Mouse (Mus musculus) monocyte, adult 2 months (primary cell): ENCODE results near the gene Nr1h4.

Experiments used
- DNase-seq, 2 experiments: peaks; one replicate each; pipeline ENCODE4 v3.0.0; 2022; ENCODE audit warnings: low spot score in 2 of 2, low read depth in 1 of 2

Nr1h4 gene

DNA sequence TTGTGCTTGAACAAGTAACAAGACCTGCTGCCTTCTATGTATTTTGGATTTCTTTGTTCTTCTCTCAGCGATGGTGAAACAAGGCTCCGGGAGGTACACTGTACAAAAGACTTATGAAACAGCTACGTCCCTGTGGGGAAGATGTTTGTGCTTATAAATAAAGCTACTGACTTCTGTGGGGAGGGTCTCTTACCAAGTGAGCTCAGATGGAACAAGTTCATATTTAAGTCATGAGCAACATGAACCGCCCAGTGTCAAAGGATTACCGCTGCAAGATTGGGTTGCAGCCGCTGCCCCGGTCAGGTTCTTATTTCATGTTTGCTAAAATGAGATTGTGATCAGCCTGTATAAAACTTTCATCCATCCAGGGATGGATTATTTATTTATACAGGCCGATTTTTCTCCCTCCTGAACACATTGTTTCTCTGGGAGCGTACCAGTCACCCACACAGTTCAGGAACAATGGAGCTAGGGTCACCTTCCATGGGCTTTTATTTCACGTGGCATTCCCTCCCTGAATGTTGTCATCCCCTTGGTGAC, 51.2 kb downstream of the Nr1h4 start:
- DNase-seq = no peak

DNA sequence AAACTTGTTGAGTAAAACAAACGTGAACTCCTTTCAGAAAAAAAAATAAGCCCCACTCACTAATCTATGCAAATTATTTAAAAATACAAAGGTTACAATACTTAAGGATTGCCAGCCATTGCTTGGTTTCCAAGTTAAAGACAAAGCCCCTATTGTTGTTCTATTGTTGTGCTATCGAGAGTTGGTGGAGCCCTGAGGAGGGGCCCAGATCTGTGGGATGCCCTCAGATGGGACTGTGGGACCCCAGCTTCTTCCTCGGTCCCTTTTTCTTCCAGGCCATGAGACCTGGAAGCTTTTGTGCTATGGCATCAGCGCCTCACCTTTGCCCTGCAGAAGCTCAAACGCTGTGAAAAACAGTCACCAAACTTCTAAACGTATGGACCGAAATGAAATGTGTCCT, 51.7 kb downstream of the Nr1h4 start:
- DNase-seq = no peak

- no peak for DNase-seq
These were observed 54.6 kb downstream of the Nr1h4 start for GRCm38 (mm10) chr10:89478766-89479165.

DNA sequence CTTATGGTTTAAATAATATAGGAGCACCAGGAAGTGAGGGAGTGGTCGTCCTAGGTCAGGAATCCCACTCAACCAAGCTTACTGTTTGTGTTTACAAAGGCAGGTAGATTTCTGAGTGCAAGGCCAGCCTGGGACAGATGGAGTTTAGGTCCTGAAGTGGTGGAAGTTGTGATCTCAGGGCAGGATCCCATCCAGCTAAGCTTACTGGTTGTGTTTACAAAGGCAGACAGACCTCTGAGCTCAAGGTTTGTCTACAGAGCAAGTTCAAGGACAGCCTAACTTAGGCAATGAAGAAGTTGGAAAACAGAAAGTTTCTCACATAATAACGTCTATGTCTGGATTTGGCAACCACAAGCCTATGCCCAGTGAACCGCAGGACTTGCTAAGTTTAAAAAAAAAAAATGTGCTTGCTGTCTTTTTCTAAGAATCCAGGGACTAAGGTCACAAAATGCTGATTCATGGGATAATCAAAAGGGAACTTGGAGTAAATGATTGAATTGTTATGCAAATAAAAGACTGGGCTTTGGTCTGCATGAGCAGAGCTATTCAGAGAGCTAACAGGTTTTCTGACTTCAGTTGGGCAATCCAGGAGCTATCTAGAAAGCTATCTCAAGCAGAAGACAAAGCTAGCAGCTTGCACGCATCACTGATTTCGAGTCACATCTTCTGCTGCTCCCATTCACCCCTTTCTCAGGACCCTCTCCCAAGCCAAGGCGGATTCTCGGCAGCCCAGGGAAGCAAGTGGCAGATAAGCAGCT, 62.6 kb downstream of the Nr1h4 start:
- no peak for DNase-seq

GRCm38 (mm10) chr10:89464760-89465405, 68.5 kb downstream of the Nr1h4 start:
- no peak for DNase-seq

GRCm38 (mm10) chr10:89462890-89463289, 70.5 kb downstream of the Nr1h4 start:
- DNase-seq = no peak

DNA sequence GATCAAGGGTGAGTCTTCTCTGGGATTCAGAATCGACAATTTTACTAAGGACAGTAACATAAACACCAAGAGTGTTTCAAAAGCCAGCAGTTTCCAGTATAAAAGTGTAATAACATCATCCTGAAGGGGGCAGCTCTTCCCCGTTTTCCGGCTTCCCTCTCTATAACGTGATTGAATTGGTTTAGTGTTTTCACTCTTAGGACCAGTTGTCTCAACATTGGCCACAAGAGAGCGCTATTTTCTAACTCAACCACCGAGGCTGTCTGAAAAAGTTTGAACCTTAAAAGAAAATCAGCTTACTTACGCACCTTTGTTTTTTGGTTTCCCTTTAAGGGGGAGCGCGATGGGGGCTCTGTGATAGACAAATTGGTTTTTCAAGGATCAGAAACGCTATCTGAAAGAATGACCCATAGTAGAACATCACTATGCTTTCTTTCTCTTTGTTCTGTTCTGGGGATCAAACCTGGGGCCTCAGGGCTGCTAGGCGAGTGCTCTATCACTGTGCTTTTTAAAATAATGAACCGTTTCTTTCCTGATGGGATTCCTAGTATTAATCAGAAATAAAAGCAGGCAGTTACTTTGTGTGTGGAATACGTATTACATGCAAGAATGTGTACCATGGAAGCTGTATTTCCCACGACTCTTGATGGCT, 71.4 kb downstream of the Nr1h4 start:
- DNase-seq = peak; percentile 41 to 52

- no peak for DNase-seq
These were observed 72.4 kb downstream of the Nr1h4 start for GRCm38 (mm10) chr10:89460972-89461371.

- DNase-seq = no peak
These were observed 74.6 kb downstream of the Nr1h4 start for GRCm38 (mm10) chr10:89458770-89459169.

GRCm38 (mm10) chr10:89453794-89454193, 79.6 kb downstream of the Nr1h4 start:
- no peak for DNase-seq

DNA sequence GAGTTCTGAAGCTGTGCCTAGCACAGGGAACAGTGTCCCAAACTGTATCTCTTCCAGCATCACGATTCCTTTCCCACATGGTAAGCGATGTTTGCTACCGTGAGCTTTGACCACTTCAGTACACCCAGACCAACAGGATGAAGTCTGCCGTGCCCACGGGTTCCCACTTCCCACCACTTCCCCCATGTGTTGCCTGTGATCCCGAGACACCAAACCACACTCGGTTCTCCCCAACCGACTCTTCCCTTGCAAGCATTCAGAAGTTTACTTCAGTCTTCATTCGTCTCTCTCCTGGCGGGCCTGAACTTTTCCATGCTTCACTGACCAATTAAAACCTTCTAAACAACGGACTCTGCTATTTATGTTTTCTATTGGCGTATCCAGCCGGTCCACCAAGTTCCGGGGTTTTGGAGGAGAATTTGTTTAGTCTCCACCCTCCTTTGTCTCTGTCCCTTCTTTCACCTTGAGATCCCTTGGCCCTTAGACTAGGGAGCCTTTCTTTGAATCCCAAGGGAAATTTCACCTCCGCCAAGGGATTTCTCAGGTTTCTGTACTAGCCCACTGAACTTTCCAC, 80.2 kb downstream of the Nr1h4 start:
- DNase-seq = no peak

- DNase-seq = no peak
These were observed 83.0 kb downstream of the Nr1h4 start for GRCm38 (mm10) chr10:89450411-89450810.

- no peak for DNase-seq
These were observed 89.0 kb downstream of the Nr1h4 start for GRCm38 (mm10) chr10:89444381-89444780.

DNA sequence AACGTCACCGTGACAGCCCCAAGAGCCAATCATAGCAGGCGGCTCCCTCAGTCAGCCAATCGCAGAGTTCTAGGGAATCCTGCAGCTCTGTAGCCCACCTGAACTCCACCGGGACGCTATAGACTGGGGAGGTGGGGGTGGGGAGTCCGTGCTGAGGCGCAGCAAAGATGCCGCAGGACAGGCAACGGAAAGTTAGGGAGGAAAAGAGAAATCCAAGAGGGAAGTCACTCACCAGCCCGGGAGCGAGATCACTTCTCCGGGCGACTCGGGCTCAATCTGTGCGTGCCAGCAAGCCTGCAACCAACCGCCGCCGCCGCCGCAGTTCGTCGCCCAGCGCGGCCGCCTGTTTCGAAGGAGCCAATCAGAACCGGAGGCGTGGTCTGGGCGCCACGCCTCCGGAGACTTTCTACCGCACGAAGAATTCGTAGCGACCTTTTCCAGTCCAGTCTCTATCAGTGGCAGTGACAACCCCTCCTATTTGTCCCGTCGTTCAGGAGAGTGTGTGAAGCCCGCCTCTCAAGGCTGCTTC, 89.7 kb downstream of the Nr1h4 start, which contains the start of gene Gas2l3:
Gene Gas2l3, minus strand, starts transcription at position 345 of the 529 bp plus-strand sequence.
- DNase-seq = peak; percentile 63 to 72

DNA sequence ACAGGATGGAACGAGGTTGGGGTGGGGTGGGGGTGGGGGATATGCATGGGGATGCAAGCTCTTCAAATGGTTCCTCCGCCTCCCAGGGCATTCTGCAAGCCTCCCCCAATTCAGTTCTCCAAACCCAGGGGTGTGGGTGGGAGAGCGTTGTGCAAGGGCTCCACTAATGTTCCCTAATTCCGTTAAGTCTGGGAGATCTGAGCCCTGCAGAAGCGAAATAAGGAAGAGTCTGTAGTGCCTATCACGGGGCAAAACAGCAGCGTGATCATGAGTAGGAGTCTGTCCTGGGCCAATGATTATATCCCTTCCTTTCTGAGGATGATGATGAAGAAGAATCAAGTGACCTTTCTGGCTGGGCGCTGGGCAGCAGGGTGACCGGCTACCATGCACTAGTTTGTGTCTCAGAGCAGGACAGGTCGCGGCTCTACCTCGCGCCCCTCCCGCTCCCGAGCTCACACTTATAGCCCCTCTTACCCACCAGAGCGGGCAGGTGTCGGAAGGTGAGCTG, 90.2 kb downstream of the Nr1h4 start:
- DNase-seq = peak; percentile 69 to 70

GRCm38 (mm10) chr10:89442640-89443039, 90.7 kb downstream of the Nr1h4 start:
- no peak for DNase-seq

DNA sequence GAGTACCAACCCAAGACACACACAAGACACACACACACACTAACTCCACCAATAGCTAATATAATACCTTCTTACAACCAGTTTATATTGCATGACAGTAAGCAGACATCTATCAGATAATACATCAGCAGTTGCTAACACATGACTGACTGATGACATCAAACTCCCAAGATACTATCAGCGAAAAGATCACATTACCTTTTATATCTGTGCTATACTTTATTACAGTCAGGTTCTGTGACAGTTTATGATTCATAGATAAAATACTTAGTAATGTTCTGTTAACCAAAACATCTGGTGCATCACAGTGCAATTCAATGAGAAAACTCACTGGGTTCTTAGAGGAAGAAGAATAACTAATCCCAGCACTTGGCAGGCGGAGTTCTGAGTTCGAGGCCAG, 91.4 kb downstream of the Nr1h4 start:
- DNase-seq = no peak

DNA sequence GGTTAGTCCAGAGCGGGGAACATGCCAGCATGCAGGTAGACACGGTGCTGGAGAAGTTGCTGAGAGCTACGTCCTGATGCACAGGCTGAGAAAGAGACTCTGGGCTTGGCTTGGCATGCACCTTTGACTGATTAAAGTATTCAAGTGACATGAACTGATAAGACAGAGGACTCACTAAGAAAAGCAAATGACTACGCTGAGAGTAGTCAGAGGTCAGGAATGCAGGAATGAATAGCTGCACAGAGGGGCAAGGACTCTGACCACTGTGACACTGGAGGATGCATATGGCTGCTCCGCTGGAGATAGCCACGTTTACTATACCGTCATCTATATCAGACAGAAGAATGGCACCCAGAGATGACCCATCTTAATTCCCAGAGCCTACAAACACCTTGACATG, 94.0 kb downstream of the Nr1h4 start:
- no peak for DNase-seq

DNA sequence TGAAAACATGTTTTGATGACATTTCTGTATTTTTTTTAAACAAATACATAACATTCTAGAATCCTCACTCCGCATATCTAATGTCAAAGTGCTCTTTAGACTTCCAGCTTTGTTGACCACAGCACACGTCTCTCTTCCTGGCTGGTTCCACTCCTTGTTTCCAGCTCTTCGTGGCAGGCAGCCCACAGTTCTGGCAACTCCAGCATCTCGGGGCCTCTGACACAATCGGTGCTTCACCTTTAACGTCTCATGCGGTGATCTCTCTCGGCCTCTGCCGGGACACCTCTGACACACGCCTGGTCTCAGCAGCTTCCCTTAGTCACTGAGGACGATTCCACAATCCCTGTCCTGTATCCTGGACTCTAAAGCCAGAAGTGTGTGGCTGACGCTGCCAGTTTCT, 95.4 kb downstream of the Nr1h4 start:
- no peak for DNase-seq

DNA sequence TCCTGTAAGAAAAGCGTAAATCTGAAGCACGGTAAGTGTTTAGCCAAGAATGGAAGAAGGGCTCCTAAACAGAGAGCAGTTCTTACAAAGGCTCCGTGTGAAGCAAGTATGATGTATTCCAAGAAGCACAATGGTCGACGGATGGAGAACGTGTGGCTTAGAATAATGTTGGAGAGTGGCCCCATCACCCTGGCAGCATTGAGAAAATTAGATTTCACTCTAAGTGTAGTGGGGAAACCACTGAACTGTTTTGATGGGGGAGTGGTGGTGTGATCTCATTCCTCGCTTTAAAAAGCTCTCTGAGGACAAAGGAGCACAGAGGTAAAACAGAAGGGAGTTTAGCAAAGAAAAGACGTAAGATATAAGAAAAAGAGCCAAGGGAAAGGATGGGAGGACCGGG, 95.9 kb downstream of the Nr1h4 start:
- no peak for DNase-seq

GRCm38 (mm10) chr10:89435920-89436319, 97.5 kb downstream of the Nr1h4 start:
- DNase-seq = no peak
